Mouse (Mus musculus) stomach, embryonic 16.5 days (tissue): Measurements from ENCODE around the gene Prdm10. TPM values are rescaled to one million over a fixed set of nuclear protein-coding genes. Genes with fewer than 3 reads are reported as not detected.
A peak's percentile ranks its signal among the peaks of the same experiment; 100 is the strongest.

ENCODE experiments used
- ATAC-seq: fragments of 200-750 bp; cut with Nextera tagmentation; 2 replicates; pipeline ENCODE4 v1.8.0; 2017; ENCODE audit warnings: moderate number of reproducible peaks, moderate TSS enrichment; ENCODE audit not compliant: insufficient read depth, low FRiP score
- H3K27ac ChIP-seq: fragments of 300-500 bp; sonication (generic); 2 replicates; pipeline ENCODE4 v1.5.1; 2014; ENCODE audit warnings: low read length
- H3K27me3 ChIP-seq: fragments of 300-500 bp; sonication (generic); 2 replicates; pipeline ENCODE4 v1.6.1; 2014; ENCODE audit warnings: low read length, control low read depth, mixed read lengths; ENCODE audit not compliant: control insufficient read depth, insufficient read depth
- H3K36me3 ChIP-seq: fragments of 300-500 bp; sonication (generic); 2 replicates; pipeline ENCODE4 v1.6.1; 2014; ENCODE audit warnings: low read length; ENCODE audit not compliant: control insufficient read depth, insufficient read depth
- H3K4me1 ChIP-seq: fragments of 300-500 bp; sonication (generic); 2 replicates; pipeline ENCODE4 v1.6.1; 2014; ENCODE audit warnings: low read length, control low read depth, mixed read lengths; ENCODE audit not compliant: control insufficient read depth, insufficient read depth
- H3K4me2 ChIP-seq: fragments of 300-500 bp; sonication (generic); 2 replicates; pipeline ENCODE4 v1.6.1; 2014; ENCODE audit warnings: low read depth, low read length, mixed read lengths
- H3K4me3 ChIP-seq: fragments of 300-500 bp; sonication (generic); replicated peaks from 2 replicates; pipeline ENCODE4 v1.5.1; 2014; ENCODE audit warnings: mild to moderate bottlenecking, low read length
- H3K9ac ChIP-seq: fragments of 300-500 bp; sonication (generic); 2 replicates; pipeline ENCODE4 v1.6.1; 2014; ENCODE audit warnings: low read length
- H3K9me3 ChIP-seq: fragments of 300-500 bp; sonication (generic); replicated peaks from 2 replicates; pipeline ENCODE4 v1.6.1; 2016; ENCODE audit warnings: low read length, control low read depth; ENCODE audit not compliant: control insufficient read depth
- WGBS: fragments of 180-500 bp; shearing (Covaris S2); extraction: QIAGEN DNeasy Blood & Tissue Kit; methylation state at CpG from one replicate; pipeline ENCODE4 v1.1.7; 2014; 5-methylcytosine and 5-hydroxymethylcytosine counted together
- polyA plus RNA-seq: library from polyadenylated mRNA; unstranded; fragments of >200 nt; fragmentation: Nextera tagmentation; extraction: Ambion mirVana; gene quantifications from 2 replicates; pipeline ENCODE4 v1.2.1, GENCODE M21; 2015

Prdm10 gene
- polyA plus RNA-seq = 4.8 and 5.2 TPM in 2 replicates

DNA sequence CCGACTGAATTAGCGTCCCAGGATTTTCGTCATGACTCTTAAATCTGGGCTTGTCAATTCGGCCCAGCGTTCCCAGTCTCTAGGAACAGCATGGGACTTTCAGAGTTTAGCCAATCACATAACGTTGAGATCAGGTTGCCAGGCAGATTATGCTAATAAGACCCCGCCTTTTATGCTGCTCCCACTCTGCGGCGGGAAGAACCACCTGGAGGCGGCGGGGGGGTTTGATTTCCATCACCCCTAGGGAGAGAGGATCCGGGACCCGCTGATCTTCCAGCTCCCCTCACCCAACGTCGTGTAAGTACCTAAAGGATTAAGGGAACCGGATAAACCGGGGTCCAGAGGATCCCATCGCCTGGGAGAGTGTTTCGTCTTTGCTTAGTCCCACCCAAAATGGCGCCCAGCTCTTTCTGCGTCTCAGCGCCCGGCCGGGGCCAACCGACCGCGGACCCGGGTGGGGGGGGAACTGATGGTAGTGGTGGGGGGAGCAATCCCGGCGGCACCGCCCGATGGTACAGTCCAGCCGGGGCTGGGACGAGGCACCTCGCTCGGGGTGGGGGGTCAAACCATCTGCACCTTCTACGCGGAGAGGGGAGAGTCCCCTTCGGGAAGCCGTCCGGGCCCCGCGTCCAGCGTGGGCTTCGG lies at the start of gene Prdm10:
Gene Prdm10 (plus strand): TSS at position 173 of the 645 bp plus-strand sequence.
- Histone ChIP-seq H3K4me3 (peak within 1 kb of the TSS; percentile 77), H3K9me3 (no peaks in the 10 kb centered on the region), H3K36me3 (no peaks in the 10 kb centered on the region), H3K27ac (peak within 1 kb of the TSS; percentile 98), H3K27me3 (no peaks in the 10 kb centered on the region), H3K9ac (peak within 1 kb of the TSS; percentile 97), H3K4me1 (peaks cover 15% of the 10 kb centered on the region; the same call in 1 of the 2 replicates), H3K4me2 (peak within 1 kb of the TSS; percentile 77)
- WGBS = under 1% methylated on average over 40 of the region's 45 CpGs
- peak; percentile 93 for ATAC-seq

- WGBS = 13% methylated on average over 4 of the region's 4 CpGs
- no peaks in the 10 kb centered on the region for H3K36me3 ChIP-seq
- H3K4me1 ChIP-seq = peaks cover 21% of the 10 kb centered on the region
- H3K4me2 ChIP-seq = peak overlapping the region; percentile 6; the same call in 1 of the 2 replicates
- no peaks in the 10 kb centered on the region for H3K9me3 ChIP-seq
- peak; percentile 72; the same call in 1 of the 2 replicates for ATAC-seq
- H3K9ac ChIP-seq = no peak overlapping the region
- H3K4me3 ChIP-seq = no peak overlapping the region
- H3K27ac ChIP-seq = peak overlapping the region; percentile 44; the same call in 1 of the 2 replicates
- no peaks in the 10 kb centered on the region for H3K27me3 ChIP-seq
Measured at GRCm38 (mm10) chr9:31235030-31235429, 45.3 kb upstream of the Prdm10 start.

GRCm38 (mm10) chr9:31235489-31235888 lies 44.8 kb upstream of the Prdm10 start:
- Histone ChIP-seq H3K4me3 (no peak overlapping the region), H3K27me3 (no peaks in the 10 kb centered on the region), H3K4me2 (peak overlapping the region; percentile 6; the same call in 1 of the 2 replicates), H3K9ac (no peak overlapping the region), H3K9me3 (no peaks in the 10 kb centered on the region), H3K4me1 (peaks cover 21% of the 10 kb centered on the region), H3K36me3 (no peaks in the 10 kb centered on the region), H3K27ac (peak overlapping the region; percentile 44; the same call in 1 of the 2 replicates)
- 53% methylated on average over 9 of the region's 9 CpGs for WGBS
- ATAC-seq = 0 out of 2 replicates have a peak, but pooled peaks have one; percentile 3

DNA sequence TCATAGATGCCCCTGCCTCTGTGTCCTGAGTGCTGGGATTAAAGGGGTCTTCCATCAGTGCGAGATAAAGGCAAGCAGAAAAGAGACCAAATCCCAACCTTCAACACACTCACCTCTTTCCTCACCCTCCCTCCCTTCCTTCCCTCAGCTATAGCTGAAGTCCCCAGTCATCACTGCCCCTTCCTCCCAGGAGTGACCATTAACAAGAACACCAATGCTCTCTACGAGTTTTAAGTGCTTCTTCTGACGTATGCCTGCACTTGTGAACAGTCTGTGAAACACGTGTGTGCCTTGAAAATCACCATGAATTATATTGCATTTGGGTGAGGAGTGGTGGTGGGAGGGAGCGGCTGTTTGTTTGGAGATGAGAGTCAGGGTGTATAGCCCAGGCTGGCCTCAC lies 44.3 kb upstream of the Prdm10 start:
- H3K27me3 ChIP-seq = no peaks in the 10 kb centered on the region
- WGBS = 58% methylated on average over 5 of the region's 5 CpGs
- H3K4me2 ChIP-seq = no peak overlapping the region
- H3K36me3 ChIP-seq = no peaks in the 10 kb centered on the region
- no peak overlapping the region for H3K9ac ChIP-seq
- H3K9me3 ChIP-seq = no peaks in the 10 kb centered on the region
- H3K4me3 ChIP-seq = no peak overlapping the region
- ATAC-seq = no peak
- H3K4me1 ChIP-seq = peaks cover 26% of the 10 kb centered on the region
- H3K27ac ChIP-seq = no peak overlapping the region

GRCm38 (mm10) chr9:31238526-31238925 lies 41.8 kb upstream of the Prdm10 start:
- Histone ChIP-seq H3K4me3 (no peak overlapping the region), H3K27me3 (no peaks in the 10 kb centered on the region), H3K27ac (no peak overlapping the region), H3K9me3 (no peaks in the 10 kb centered on the region), H3K4me2 (no peak overlapping the region), H3K9ac (no peak overlapping the region), H3K36me3 (no peaks in the 10 kb centered on the region), H3K4me1 (peaks cover 13% of the 10 kb centered on the region; the same call in 1 of the 2 replicates)
- WGBS = 67% methylated on average over 2 of the region's 2 CpGs
- ATAC-seq = no peak

DNA sequence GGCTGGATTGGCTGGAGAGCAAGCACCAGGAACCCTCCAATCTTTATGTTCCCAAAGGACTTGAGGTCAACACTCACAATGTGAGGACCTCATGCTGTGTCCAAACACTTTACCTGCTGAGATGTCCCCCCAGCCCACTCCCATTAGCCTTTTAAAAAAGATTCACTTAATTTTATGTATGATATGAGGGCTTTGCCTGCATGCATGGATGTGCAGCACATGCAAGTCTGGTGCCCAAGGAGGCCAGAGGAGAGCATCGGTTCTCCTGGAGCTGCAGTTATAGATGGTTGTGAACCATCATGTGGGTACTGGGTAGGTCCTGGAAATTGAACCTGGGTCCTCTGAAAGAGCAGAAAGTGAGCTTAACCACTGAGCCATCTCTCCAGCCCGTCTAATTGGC lies 40.8 kb upstream of the Prdm10 start:
- Histone ChIP-seq H3K27ac (no peak overlapping the region), H3K4me1 (peaks cover 13% of the 10 kb centered on the region; the same call in 1 of the 2 replicates), H3K9ac (no peak overlapping the region), H3K27me3 (no peaks in the 10 kb centered on the region), H3K36me3 (no peaks in the 10 kb centered on the region), H3K4me2 (no peak overlapping the region), H3K9me3 (no peaks in the 10 kb centered on the region), H3K4me3 (no peak overlapping the region)
- no peak for ATAC-seq
- 96% methylated on average over 2 of the region's 2 CpGs for WGBS

DNA sequence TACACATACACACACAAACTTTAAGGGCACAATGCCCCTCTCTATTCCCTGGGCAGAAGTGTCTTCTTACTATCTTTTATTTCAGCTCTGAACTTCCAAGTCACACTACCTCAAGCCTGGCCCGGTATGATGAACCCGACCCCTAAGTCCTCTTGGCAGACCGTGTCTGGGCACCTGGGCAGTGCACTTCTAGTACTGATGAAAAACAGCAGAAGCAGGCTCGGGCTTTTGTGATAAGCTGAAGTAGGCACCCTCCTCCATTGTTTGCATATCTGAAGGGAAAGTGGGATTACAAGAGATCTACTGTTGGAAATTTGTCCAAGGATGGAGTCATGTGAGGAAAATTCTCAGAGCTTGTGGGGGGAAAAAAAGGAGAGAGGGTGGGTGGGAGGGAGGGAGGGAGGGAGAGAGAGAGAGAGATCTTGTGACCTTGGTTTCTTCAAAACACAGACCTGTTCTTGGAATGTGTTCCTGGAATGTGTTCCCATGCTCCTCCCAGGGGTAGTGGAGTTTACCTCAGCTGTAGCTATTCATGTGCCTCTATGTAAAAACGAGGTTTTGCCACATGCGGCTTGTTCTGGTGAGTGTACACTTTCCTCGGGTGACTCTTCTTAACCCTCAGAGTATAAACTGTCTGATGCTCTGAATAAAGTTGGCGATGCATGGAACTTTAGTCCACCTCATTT lies 39.7 kb upstream of the Prdm10 start:
- H3K4me3 ChIP-seq = no peak overlapping the region
- no peak overlapping the region for H3K27ac ChIP-seq
- no peak for ATAC-seq
- H3K9me3 ChIP-seq = no peaks in the 10 kb centered on the region
- H3K4me1 ChIP-seq = peaks cover 6% of the 10 kb centered on the region; the same call in 1 of the 2 replicates
- no peaks in the 10 kb centered on the region for H3K27me3 ChIP-seq
- no peak overlapping the region for H3K9ac ChIP-seq
- WGBS = 67% methylated on average over 8 of the region's 8 CpGs
- H3K36me3 ChIP-seq = no peaks in the 10 kb centered on the region
- no peak overlapping the region for H3K4me2 ChIP-seq

- no peak for ATAC-seq
- no peaks in the 10 kb centered on the region for H3K9me3 ChIP-seq
- H3K4me1 ChIP-seq = 0 out of 2 replicates have a peak, but pooled peaks cover 5% of the 10 kb centered on the region
- H3K36me3 ChIP-seq = no peaks in the 10 kb centered on the region
- no peak overlapping the region for H3K9ac ChIP-seq
- H3K4me3 ChIP-seq = no peak overlapping the region
- no peak overlapping the region for H3K4me2 ChIP-seq
- WGBS = 78% methylated on average over 7 of the region's 7 CpGs
- no peaks in the 10 kb centered on the region for H3K27me3 ChIP-seq
- no peak overlapping the region for H3K27ac ChIP-seq
Measured at GRCm38 (mm10) chr9:31241208-31241699, 39.1 kb upstream of the Prdm10 start.
